Comparison of ENCODE assay signal across 30 mouse cellular contexts in the genomic region with DNA sequence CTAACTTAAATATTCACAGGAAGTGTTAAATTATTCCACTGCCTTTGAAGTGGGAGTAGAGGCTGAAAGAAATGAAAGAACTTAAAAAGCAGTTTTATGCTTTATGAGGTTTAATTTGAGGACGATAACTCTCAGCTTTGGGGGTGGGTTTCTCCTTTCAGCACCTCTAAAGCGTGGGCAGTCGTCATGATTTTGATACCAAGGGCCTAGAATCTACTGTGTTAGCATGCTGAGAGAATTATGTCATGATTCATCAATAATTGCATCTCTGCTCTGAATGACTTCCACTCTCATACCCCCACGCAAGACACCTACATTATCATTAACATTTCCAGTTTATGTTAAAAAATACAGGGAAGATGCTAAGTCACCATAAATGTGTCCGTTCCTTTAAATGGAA. TPM values are rescaled to one million over a fixed set of nuclear protein-coding genes. Genes with fewer than 3 reads are reported as not detected.
DNase-seq lines count a peak whose midpoint lies in the region; ATAC-seq and TF ChIP-seq lines count a peak whose summit lies in the region.
"Had no signal": no experiment of that assay in that cellular context is flagged by ENCODE, and none has a peak within 500 bp of the region (broad histone marks: within the 10 kb centered on the region; RNA-seq: fewer than 3 reads in every experiment).

No protein-coding gene starts in this region.

- H3K9ac ChIP-seq in midbrain, embryonic 13.5 days (replicated peaks), result no peak overlapping the region
- H3K9ac ChIP-seq: embryonic facial prominence, embryonic 13.5 days; embryonic facial prominence, embryonic 15.5 days; forebrain, embryonic 12.5 days had no signal

- intact Hi-C loops in left cerebral cortex, adult 2 months (cut with DNase I), result loop anchor here (5.0 kb wide), 1 partner anchor 170 kb away; no protein-coding TSS in a partner anchor
- intact Hi-C loops in left cerebral cortex, postnatal 36 days (cut with DNase I), result no loop called here

- WGBS in midbrain, embryonic 13.5 days, result 90% methylated on average over 5 of the region's 5 CpGs

- H3K4me3 ChIP-seq in left cerebral cortex, adult 2 months, result no peak overlapping the region
- H3K4me3 ChIP-seq in midbrain, embryonic 13.5 days (replicated peaks), result no peak overlapping the region
- H3K4me3 ChIP-seq: embryonic facial prominence, embryonic 13.5 days; embryonic facial prominence, embryonic 15.5 days; erythroblast, embryonic 14.5 days; forebrain, embryonic 10.5 days; forebrain, embryonic 12.5 days had no signal

- peak overlapping the region; percentile 68 for H3K27ac ChIP-seq in left cerebral cortex, adult 2 months
- no peak overlapping the region for H3K27ac ChIP-seq in midbrain, embryonic 13.5 days
- H3K27ac ChIP-seq: embryonic facial prominence, embryonic 13.5 days; embryonic facial prominence, embryonic 15.5 days; forebrain, embryonic 10.5 days; forebrain, embryonic 12.5 days had no signal

- no peaks in the 10 kb centered on the region for H3K27me3 ChIP-seq in midbrain, embryonic 13.5 days
- H3K27me3 ChIP-seq: CH12.LX; embryonic facial prominence, embryonic 13.5 days; embryonic facial prominence, embryonic 15.5 days; forebrain, embryonic 12.5 days; Patski had no signal

- ATAC-seq in frontal cortex, adult (ENCODE audit: low TSS enrichment), result 0 out of 2 replicates have a peak, but pooled peaks have one; percentile 24
- ATAC-seq in midbrain, embryonic 13.5 days, result no peak
- ATAC-seq: activated CD4-positive, CD25-positive, alpha-beta regulatory T cell, adult 4 months; CD4-positive, CD25-positive, alpha-beta regulatory T cell, adult 4 months; forebrain, embryonic 14.5 days; Patski had no signal

- H3K4me2 ChIP-seq in midbrain, embryonic 13.5 days (replicated peaks), result no peak overlapping the region
- H3K4me2 ChIP-seq: embryonic facial prominence, embryonic 13.5 days; embryonic facial prominence, embryonic 15.5 days; forebrain, embryonic 12.5 days had no signal

- H3K4me1 ChIP-seq in midbrain, embryonic 13.5 days (replicated peaks), result 0 out of 2 replicates have a peak, but pooled peaks cover 3% of the 10 kb centered on the region
- H3K4me1 ChIP-seq: embryonic facial prominence, embryonic 13.5 days; embryonic facial prominence, embryonic 15.5 days had no signal

- no peaks in the 10 kb centered on the region for H3K36me3 ChIP-seq in midbrain, embryonic 13.5 days
- H3K36me3 ChIP-seq: embryonic facial prominence, embryonic 13.5 days; embryonic facial prominence, embryonic 15.5 days; forebrain, embryonic 10.5 days; forebrain, embryonic 12.5 days; G1E had no signal

- no peak for DNase-seq in frontal cortex, postnatal 10 days (ENCODE audit: low spot score in 2 of 2)
- no peak for DNase-seq in left cerebral cortex, adult 2 months (ENCODE audit: extremely low spot score in 1 of 2, low spot score in 2 of 2)
- no peak for DNase-seq in left cerebral cortex, postnatal 36 days (ENCODE audit: low spot score in 2 of 2)
- DNase-seq in right cerebral cortex, adult 18-20 months, result peak; percentile 50
- no peak for DNase-seq in right cerebral cortex, postnatal 14 days
- peak; percentile 76 for DNase-seq in brain, adult 2 months (ENCODE audit: low read depth, low spot score)
- DNase-seq: adrenal gland, adult 8-10 months; adrenal gland, postnatal 14 days; adrenal gland, postnatal 36 days; B cell, adult 2 months; cerebellum, adult 11 months; cerebellum, adult 18-20 months; cerebellum, adult 8-10 months; cerebellum, adult 9-11 months; cerebellum, postnatal 14 days; cerebellum, postnatal 36 days; embryo, embryonic 11 days had no signal

- no peak for TF ChIP-seq CTCF in left cerebral cortex, adult 2 months (IDR thresholded peaks at IDR 0.05)

- H3K9me3 ChIP-seq in midbrain, embryonic 13.5 days, result no peaks in the 10 kb centered on the region
- H3K9me3 ChIP-seq: embryonic facial prominence, embryonic 13.5 days; embryonic facial prominence, embryonic 15.5 days; forebrain, embryonic 10.5 days; forebrain, embryonic 12.5 days had no signal

RNA-seq across cellular contexts. Expression of a gene that starts 37.3 kb away (rescaled TPM):
- total RNA-seq in left cerebral cortex, adult 2 months (2021), result 100 to 1,000 TPM; 142 to 152 TPM
- total RNA-seq in left cerebral cortex, postnatal 36 days (2021), result 100 to 1,000 TPM; 130 to 160 TPM
- polyA plus RNA-seq in midbrain, embryonic 13.5 days (2015; fragmentation: Nextera tagmentation; extraction: Ambion mirVana), result 21.3 and 22.5 TPM in 2 replicates
- polyA plus RNA-seq: erythroblast, embryonic 14.5 days had no signal

Comparison
In these comparisons a context has a peak if more than half of its experiments do, and no peak if none do; other contexts are left out.
1. DNase-seq: peak in right cerebral cortex, adult 18-20 months (single experiment) and brain, adult 2 months (single experiment); none in frontal cortex, postnatal 10 days (0 of 2), left cerebral cortex, adult 2 months (0 of 2), left cerebral cortex, postnatal 36 days (0 of 2) and right cerebral cortex, postnatal 14 days (single experiment).